Mouse (Mus musculus): Measurements from ENCODE around the gene Slc33a1.

Slc33a1 gene

DNA sequence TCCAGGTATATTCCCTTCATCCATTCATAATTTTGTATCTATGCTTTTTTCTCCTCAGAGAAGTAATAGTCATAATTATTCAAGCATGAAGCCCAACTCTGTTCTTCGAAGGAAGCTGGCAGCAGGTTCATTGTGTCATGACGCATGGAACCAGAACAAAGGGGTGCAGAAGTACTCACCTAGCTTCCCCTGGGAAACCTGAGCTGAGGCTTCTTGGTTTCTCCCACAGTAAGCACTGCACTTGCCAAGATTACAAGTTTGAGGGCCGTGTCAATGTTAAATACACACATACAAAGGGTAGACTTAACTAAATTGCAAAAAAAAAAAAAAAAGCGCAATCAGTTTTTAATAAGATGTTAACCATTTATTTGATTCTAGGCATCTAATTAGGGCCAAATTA, 68.3 kb downstream of the Slc33a1 start:
- DNase-seq = no peak

- no peak for DNase-seq
These were observed 68.8 kb downstream of the Slc33a1 start for GRCm38 (mm10) chr3:63895786-63896185.

- DNase-seq = no peak
These were observed 70.9 kb downstream of the Slc33a1 start for GRCm38 (mm10) chr3:63893677-63894076.

- DNase-seq = no peak
These were observed 72.4 kb downstream of the Slc33a1 start for GRCm38 (mm10) chr3:63892154-63892553.
